Mouse (Mus musculus): ENCODE data around the gene Dpagt1. TPM values are rescaled to one million over a fixed set of nuclear protein-coding genes. Genes with fewer than 3 reads are reported as not detected.
"Not testable (repeated sequence)": the region's sequence is repeated elsewhere in the genome, so short reads cannot be mapped to it uniquely, and the experiment has no call there.

Dpagt1 gene
- polyA plus RNA-seq, 1 experiment from 2014 or later: 41.2 TPM

GRCm38 (mm10) chr9:44319887-44320798, 5.7 kb upstream of the Dpagt1 start, which contains the start of gene C2cd2l:
C2cd2l (minus strand) TSS chr9:44320285.
- no peaks in the 10 kb centered on the region for H3K27me3 ChIP-seq
- H3K9me3 ChIP-seq: no peaks in the 10 kb centered on the region
- peak within 1 kb of the TSS; percentile 88 for H3K4me3 ChIP-seq
- ATAC-seq (ENCODE audit: low read depth): peak; percentile 98
- under 1% methylated on average over 67 of the region's 67 CpGs for whole genome bisulfite sequencing
- peak within 1 kb of the TSS; percentile 96 for H3K4me2 ChIP-seq
- peaks cover 25% of the 10 kb centered on the region for H3K36me3 ChIP-seq
- H3K9ac ChIP-seq: peak within 1 kb of the TSS; percentile 96
- peak within 1 kb of the TSS; percentile 84 for H3K27ac ChIP-seq (replicated peaks)
- H3K4me1 ChIP-seq (replicated peaks): peaks cover 36% of the 10 kb centered on the region

GRCm38 (mm10) chr9:44320799-44321133, 5.1 kb upstream of the Dpagt1 start:
- peak overlapping the region; percentile 96 for H3K4me2 ChIP-seq
- H3K4me1 ChIP-seq (replicated peaks): peaks cover 39% of the 10 kb centered on the region
- peak; percentile 20; the same call in 1 of the 2 replicates for ATAC-seq (ENCODE audit: low read depth)
- H3K9me3 ChIP-seq: no peaks in the 10 kb centered on the region
- H3K27me3 ChIP-seq: no peaks in the 10 kb centered on the region
- peak overlapping the region; percentile 66 for H3K9ac ChIP-seq
- 24% methylated on average over 6 of the region's 6 CpGs for WGBS
- H3K36me3 ChIP-seq: peaks cover 19% of the 10 kb centered on the region
- H3K4me3 ChIP-seq: peak overlapping the region; percentile 88
- peak overlapping the region; percentile 84 for H3K27ac ChIP-seq (replicated peaks)

- WGBS: 82% methylated on average over 3 of the region's 4 CpGs
- not testable (repeated sequence) for H3K36me3 ChIP-seq; ATAC-seq (ENCODE audit: low read depth); H3K4me2 ChIP-seq; H3K4me3 ChIP-seq; H3K9me3 ChIP-seq; H3K27ac ChIP-seq (replicated peaks); H3K9ac ChIP-seq; H3K27me3 ChIP-seq
- H3K4me1 ChIP-seq (replicated peaks): peaks cover 34% of the 10 kb centered on the region
Observed at GRCm38 (mm10) chr9:44323656-44324055, 2.2 kb upstream of the Dpagt1 start.

- no peak for ATAC-seq (ENCODE audit: low read depth)
- Histone ChIP-seq H3K9me3 (no peaks in the 10 kb centered on the region), H3K27me3 (no peaks in the 10 kb centered on the region), H3K27ac (replicated peaks) (no peak overlapping the region), H3K4me3 (no peak overlapping the region), H3K4me1 (replicated peaks) (peaks cover 30% of the 10 kb centered on the region), H3K9ac (no peak overlapping the region), H3K4me2 (no peak overlapping the region), H3K36me3 (peaks cover 11% of the 10 kb centered on the region; the same call in 1 of the 2 replicates)
- whole genome bisulfite sequencing: 70% methylated on average over 6 of the region's 6 CpGs
Observed at GRCm38 (mm10) chr9:44324147-44324546, 1.7 kb upstream of the Dpagt1 start.

- H3K36me3 ChIP-seq: peaks cover 21% of the 10 kb centered on the region
- peak overlapping the region; percentile 86 for H3K9ac ChIP-seq
- 66% methylated on average over 7 of the region's 8 CpGs for WGBS
- H3K4me1 ChIP-seq (replicated peaks): peaks cover 27% of the 10 kb centered on the region
- H3K4me2 ChIP-seq: peak overlapping the region; percentile 66
- H3K4me3 ChIP-seq: peak overlapping the region; percentile 79
- not testable (repeated sequence) for H3K9me3 ChIP-seq; H3K27me3 ChIP-seq; ATAC-seq (ENCODE audit: low read depth)
- peak overlapping the region; percentile 91 for H3K27ac ChIP-seq (replicated peaks)
Observed at GRCm38 (mm10) chr9:44325032-44325767, 619 bp upstream of the Dpagt1 start.

GRCm38 (mm10) chr9:44326371-44327063, 698 bp downstream of the Dpagt1 start:
- peak; percentile 93 for ATAC-seq (ENCODE audit: low read depth)
- under 1% methylated on average over 38 of the region's 38 CpGs for WGBS

GRCm38 (mm10) chr9:44327064-44327711, 1.4 kb downstream of the Dpagt1 start:
- 2% methylated on average over 22 of the region's 22 CpGs for WGBS

More at GRCm38 (mm10) chr9:44326371-44327063, 698 bp downstream of the Dpagt1 start:
- Histone ChIP-seq H3K27me3 (no peaks in the 10 kb centered on the region), H3K4me3 (peak overlapping the region; percentile 79), H3K4me1 (replicated peaks) (peaks cover 18% of the 10 kb centered on the region), H3K9me3 (no peaks in the 10 kb centered on the region), H3K36me3 (peaks cover 34% of the 10 kb centered on the region), H3K9ac (peak overlapping the region; percentile 86), H3K27ac (replicated peaks) (peak overlapping the region; percentile 91), H3K4me2 (peak overlapping the region; percentile 66)

GRCm38 (mm10) chr9:44327926-44328325, 2.1 kb downstream of the Dpagt1 start:
- H3K9me3 ChIP-seq: no peaks in the 10 kb centered on the region
- H3K36me3 ChIP-seq: peaks cover 46% of the 10 kb centered on the region
- H3K4me3 ChIP-seq: peak overlapping the region; percentile 79
- peaks cover 18% of the 10 kb centered on the region for H3K4me1 ChIP-seq (replicated peaks)
- H3K27me3 ChIP-seq: no peaks in the 10 kb centered on the region
- H3K27ac ChIP-seq (replicated peaks): no peak overlapping the region
- 88% methylated on average over 5 of the region's 5 CpGs for WGBS
- no peak for ATAC-seq (ENCODE audit: low read depth)
- H3K9ac ChIP-seq: peak overlapping the region; percentile 86
- peak overlapping the region; percentile 66 for H3K4me2 ChIP-seq

More at GRCm38 (mm10) chr9:44327064-44327711, 1.4 kb downstream of the Dpagt1 start:
- peak overlapping the region; percentile 86 for H3K9ac ChIP-seq
- peak overlapping the region; percentile 91 for H3K27ac ChIP-seq (replicated peaks)
- H3K9me3 ChIP-seq: no peaks in the 10 kb centered on the region
- H3K4me2 ChIP-seq: peak overlapping the region; percentile 66
- peak overlapping the region; percentile 79 for H3K4me3 ChIP-seq
- ATAC-seq (ENCODE audit: low read depth): peak; percentile 57
- no peaks in the 10 kb centered on the region for H3K27me3 ChIP-seq
- H3K4me1 ChIP-seq (replicated peaks): peaks cover 18% of the 10 kb centered on the region
- peaks cover 39% of the 10 kb centered on the region for H3K36me3 ChIP-seq

- no peak overlapping the region for H3K4me3 ChIP-seq
- 93% methylated on average over 6 of the region's 6 CpGs for WGBS
- no peak overlapping the region for H3K9ac ChIP-seq
- H3K4me1 ChIP-seq (replicated peaks): peaks cover 18% of the 10 kb centered on the region
- H3K27me3 ChIP-seq: no peaks in the 10 kb centered on the region
- no peaks in the 10 kb centered on the region for H3K9me3 ChIP-seq
- H3K36me3 ChIP-seq: peaks cover 56% of the 10 kb centered on the region
- no peak overlapping the region for H3K27ac ChIP-seq (replicated peaks)
- no peak for ATAC-seq (ENCODE audit: low read depth)
- no peak overlapping the region for H3K4me2 ChIP-seq
Observed at GRCm38 (mm10) chr9:44330736-44331135, 4.9 kb downstream of the Dpagt1 start.

GRCm38 (mm10) chr9:44332918-44333638, 7.3 kb downstream of the Dpagt1 start:
- H3K4me3 ChIP-seq: no peak overlapping the region
- no peak overlapping the region for H3K27ac ChIP-seq (replicated peaks)
- no peaks in the 10 kb centered on the region for H3K27me3 ChIP-seq
- H3K36me3 ChIP-seq: peaks cover 63% of the 10 kb centered on the region
- WGBS: 94% methylated on average over 13 of the region's 13 CpGs
- ATAC-seq (ENCODE audit: low read depth): no peak
- H3K9me3 ChIP-seq: no peaks in the 10 kb centered on the region
- peaks cover 30% of the 10 kb centered on the region for H3K4me1 ChIP-seq (replicated peaks)
- H3K4me2 ChIP-seq: no peak overlapping the region
- no peak overlapping the region for H3K9ac ChIP-seq

All from neural tube, embryonic 13.5 days (tissue).